Mouse (Mus musculus) left cerebral cortex, adult 11 months (tissue): ENCODE results near the gene Arap1.

Experiments
- DNase-seq: peaks from one replicate; pipeline ENCODE4 v3.0.0; 2022; ENCODE audit warnings: low spot score

Arap1 gene

DNA sequence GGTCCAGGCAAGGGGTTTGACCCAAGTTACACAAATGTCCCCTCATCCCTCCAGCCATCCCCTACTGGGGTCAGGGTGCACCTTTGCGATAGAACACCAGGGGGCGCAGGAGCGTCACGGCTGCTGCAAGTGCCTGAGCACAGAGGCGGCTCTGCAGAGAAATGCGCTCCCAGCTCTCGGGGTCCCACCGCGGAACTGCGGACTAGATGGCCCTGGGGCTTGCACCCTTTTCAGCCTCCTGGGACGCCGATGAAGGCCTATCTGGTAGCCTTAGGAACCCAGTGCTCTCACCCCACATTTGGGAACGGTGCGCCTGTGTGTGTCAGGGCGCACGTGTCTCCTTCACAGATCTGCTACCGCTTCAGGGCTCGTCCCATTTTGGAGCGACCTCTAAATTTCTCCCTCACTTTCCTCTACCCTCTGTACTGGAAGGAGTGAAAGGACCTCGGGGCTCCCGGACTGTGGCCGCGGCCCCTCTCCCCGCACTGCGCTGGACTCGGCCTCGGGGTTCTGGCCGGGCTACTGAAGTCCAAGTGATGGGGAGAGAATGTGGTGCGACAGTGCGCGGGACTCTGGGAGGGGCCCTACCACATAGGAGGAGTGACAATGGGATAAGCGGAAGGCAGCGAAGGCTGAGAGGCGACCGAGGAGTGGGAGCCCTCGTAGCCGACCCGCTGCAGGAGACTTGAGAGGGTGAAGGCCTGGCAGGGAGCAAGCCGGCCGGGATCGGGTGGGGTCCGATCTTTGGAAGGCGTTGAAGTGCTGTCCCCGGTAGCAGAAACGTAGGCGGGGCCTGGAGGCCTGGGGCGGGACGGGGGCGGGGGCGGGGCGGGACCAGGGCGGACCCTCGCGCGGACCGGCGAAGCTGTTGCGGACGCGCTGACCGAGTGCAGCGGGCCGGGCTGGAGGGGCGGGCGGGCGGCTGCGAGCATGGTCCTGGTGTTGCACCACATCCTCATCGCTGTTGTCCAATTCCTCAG lies 102.8 kb downstream of the Arap1 start:
- peak; percentile 80 for DNase-seq

- no peak for DNase-seq
Measured at GRCm38 (mm10) chr7:101452669-101453068, 104.8 kb downstream of the Arap1 start.

DNA sequence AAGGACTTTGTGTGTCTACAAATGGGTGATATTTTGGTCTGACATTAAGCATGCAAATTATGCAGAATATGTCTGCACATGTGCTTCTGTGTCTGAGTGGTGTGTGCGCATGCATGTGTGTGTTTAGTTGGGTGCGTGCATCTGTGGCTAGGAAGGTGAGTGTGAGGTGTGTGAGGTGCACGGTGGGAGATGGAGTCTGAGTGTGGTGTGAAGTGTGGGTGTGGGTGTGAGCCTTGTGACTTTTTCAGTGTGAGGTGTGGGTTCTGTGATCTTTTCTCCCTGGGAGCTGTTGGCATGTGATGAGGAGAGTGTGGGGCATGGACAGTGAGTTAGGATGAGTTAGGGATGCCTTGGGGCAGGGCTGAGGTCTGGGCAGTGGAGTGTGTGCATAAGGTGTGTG lies 105.4 kb downstream of the Arap1 start:
- no peak for DNase-seq

DNA sequence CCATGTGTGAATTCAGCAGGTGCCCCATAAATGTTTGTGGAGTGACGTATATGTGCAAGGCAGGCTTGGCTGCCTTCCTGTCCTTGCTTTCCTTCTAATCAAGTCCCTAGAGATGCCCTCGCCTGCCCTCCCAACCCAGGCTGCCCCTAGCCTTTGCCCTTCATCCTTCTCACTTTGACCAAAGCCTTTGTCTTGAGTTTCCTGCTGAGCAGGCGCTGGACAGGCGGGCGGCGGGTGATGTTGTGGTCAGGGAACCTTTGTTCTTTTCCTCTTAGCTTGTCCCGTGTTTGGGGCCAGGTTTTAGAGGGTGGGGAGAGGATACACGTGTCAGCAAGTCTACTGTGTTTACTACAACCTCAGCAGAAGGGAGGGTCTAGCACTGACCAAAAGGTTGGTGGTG lies 105.9 kb downstream of the Arap1 start:
- DNase-seq = no peak

DNA sequence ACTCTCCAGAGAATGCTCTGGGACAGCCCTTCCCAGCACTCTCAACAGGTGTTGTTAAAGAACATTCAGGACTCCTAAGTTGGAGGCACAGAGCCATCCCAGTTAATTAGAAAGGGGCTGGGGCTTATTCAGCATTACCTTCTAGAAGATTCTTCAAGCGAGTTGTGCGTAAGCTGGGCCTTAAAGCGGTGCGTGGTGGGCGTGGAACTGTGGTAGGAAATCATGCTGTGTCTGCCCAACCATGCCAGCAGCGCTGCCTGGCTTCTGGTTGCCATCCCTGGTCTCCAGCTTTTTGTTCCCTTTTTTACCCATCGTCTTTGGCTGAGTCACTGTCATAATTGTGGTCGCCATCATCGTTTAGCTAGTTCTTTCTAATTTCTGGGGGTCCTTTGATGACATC lies 106.6 kb downstream of the Arap1 start:
- DNase-seq = no peak

DNA sequence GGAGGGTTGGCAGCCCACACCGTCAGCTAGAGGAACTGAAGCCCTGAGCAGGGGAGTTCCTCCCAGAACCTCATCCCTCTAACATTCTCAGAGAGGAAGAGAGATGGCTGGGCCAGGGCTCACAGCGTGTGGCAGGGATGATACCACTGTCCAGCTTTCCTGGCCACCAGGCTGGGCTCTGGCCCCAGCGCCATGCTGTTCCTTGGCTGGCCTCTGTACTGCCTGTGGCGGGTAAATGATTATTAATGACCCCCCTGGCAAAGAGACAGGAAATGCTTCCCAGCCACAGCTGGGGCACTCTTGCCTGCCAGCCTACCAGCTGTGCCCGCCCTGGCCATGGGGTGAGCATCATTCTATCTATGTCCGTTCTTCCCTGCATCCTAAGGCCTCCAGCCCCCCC lies 107.3 kb downstream of the Arap1 start:
- no peak for DNase-seq

DNA sequence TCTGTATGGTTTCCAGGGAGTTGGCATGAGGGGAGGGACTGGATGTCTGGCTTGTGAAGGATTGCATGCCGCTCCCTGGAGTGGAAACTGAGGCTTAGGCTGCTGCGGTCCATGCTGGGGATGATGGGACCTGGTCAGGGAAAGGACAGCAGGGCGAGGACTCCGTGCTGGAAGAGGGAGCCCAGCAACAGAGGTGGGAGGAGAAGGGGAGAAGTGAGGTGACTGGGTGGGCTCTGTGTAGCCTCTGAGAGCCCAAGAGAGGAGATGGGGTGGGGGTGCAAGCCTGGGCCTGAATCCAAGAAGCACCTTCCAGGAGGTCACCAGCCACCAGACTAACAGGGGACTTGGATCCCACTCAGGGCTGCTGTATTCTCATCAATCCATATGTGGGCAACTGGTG lies 108.5 kb downstream of the Arap1 start:
- DNase-seq = no peak

- no peak for DNase-seq
Measured at GRCm38 (mm10) chr7:101456789-101457188, 108.9 kb downstream of the Arap1 start.

DNA sequence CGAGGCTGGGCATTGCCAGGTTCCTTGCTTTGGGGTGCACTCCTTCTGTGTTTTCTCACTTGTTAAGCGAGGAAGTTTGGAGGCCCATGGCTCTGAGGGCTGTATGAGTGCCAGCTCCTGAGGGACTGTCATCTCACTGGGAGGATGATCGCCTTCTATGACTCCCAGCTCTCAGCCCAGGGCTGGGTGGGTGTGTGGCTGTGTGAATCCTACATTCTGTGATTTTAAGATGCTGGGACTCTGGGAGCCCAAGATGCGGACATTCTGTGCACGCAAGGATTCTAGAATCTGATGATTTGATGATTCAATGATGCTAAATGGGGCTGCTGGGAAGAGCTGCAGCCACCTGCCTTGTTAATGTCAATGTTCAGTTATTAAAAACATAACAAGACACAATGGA lies 109.4 kb downstream of the Arap1 start:
- no peak for DNase-seq

- DNase-seq = no peak
Measured at GRCm38 (mm10) chr7:101457801-101458200, 109.9 kb downstream of the Arap1 start.

GRCm38 (mm10) chr7:101458278-101458781 lies 110.5 kb downstream of the Arap1 start:
- no peak for DNase-seq

GRCm38 (mm10) chr7:101459305-101459813 lies 111.5 kb downstream of the Arap1 start:
- DNase-seq = no peak

GRCm38 (mm10) chr7:101459923-101460607 lies 112.2 kb downstream of the Arap1 start:
- DNase-seq = no peak

DNA sequence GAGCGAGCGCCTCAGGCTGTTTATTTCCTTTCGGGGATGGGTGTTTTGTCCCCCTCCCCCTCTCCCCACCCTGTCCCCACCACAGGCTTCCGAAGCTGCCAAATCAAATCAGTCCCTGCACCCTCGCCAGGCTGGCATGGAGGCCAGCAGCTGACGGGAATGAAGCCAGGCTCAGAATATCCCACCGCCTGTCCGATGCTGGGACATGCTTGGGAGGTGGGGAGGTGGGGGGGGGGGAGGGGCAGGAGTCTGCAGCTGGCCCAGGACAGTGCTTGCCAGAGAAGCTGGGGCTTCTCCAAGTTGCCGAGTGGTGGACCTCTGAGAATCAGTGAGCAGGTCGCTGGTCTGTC lies 112.7 kb downstream of the Arap1 start:
- no peak for DNase-seq

DNA sequence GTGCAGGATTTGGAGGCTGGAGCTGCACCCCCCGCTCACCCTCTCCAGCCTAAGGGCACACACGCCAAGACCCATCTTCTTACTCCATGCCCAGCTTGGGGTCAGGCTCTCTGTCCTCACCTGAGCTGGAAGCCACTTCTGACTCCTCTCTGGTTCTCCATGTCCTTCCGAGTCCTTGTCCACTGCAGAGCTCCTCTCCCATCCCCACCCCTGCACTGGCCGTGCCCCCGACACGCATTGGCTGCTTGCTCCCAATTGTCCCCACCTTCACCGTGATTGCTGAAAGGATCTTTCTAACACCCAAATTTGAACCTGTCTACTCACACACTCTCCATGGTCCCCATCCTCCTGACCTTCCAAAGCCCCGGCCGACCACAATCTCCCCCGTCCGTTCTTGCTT lies 113.7 kb downstream of the Arap1 start:
- DNase-seq = no peak
